Mouse (Mus musculus) testis, adult 2 months (tissue): ENCODE measurements at regions not wholly inside any gene's neighbourhood (a gene's known extent, or its start where the extent isn't known, plus 50 kb on each side); places are given as distances from the start of the nearest gene placed in this dataset.

Experiments
- CTCF ChIP-seq: fragments of 200-500 bp; IDR thresholded peaks from 2 replicates; pipeline ENCODE4 v1.5.1; 2012; ENCODE audit warnings: low read depth, mild to moderate bottlenecking, inconsistent platforms, low read length, moderate library complexity; ENCODE audit not compliant: control insufficient read depth, insufficient read depth, insufficient replicate concordance
- POLR2A ChIP-seq: fragments of 200-500 bp; IDR thresholded peaks from 2 replicates; pipeline ENCODE4 v1.6.1; 2012; ENCODE audit warnings: low read depth, mild to moderate bottlenecking, inconsistent platforms, low read length, moderate library complexity; ENCODE audit not compliant: control insufficient read depth

DNA sequence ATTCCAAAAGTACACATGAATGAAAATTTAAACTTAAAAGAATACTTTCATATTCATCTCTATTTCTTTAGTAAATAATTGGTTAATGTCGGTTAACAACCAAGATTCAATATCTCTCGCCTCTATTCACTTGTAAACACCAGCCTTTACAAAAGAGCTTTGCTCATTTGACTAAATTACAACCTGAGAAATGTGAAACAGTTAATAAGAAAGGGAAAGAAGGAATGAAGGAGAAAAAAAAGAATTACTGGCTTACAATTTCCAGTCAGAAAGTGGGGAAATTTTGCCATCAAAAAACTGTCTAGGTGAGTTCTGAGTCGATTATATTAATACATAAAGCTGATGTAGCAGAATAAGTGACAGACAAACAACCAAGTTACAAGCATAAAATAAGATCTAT lies 163.6 kb upstream of the Cypt12 start:
- no peak for TF ChIP-seq POLR2A
- no peak for TF ChIP-seq CTCF
